Comparison of ENCODE assay signal across 28 mouse cellular contexts in genomic region chr3:35994552-35995531, GRCm38 (mm10). TPM values are rescaled to one million over a fixed set of nuclear protein-coding genes. Genes with fewer than 3 reads are reported as not detected.
DNase-seq lines count a peak whose midpoint lies in the region; ATAC-seq lines count a peak whose summit lies in the region.
"Had no signal": no experiment of that assay in that cellular context is flagged by ENCODE, and none has a peak within 500 bp of the region (broad histone marks: within the 10 kb centered on the region; RNA-seq: fewer than 3 reads in every experiment).

No protein-coding gene starts in this region.

- peak; percentile 54; the same call in 1 of the 2 replicates for ATAC-seq in heart, embryonic 14.5 days (ENCODE audit: insufficient number of reproducible peaks, insufficient read depth, low FRiP score, low read depth)
- 0 out of 2 replicates have a peak, but pooled peaks have one; percentile 20 for ATAC-seq in megakaryocyte progenitor cell, adult 5-6 weeks (replicated peaks; ENCODE audit: poor library complexity)
- ATAC-seq: liver, postnatal 0 days had no signal

- H3K27me3 ChIP-seq in heart, embryonic 14.5 days (ENCODE audit: control insufficient read depth, insufficient read depth, low read length): no peaks in the 10 kb centered on the region
- no peaks in the 10 kb centered on the region for H3K27me3 ChIP-seq in forebrain, embryonic 10.5 days (ENCODE audit: poor library complexity, severe bottlenecking)
- H3K27me3 ChIP-seq: embryonic facial prominence, embryonic 15.5 days; hindbrain, embryonic 12.5 days; limb, embryonic 13.5 days; neural tube, embryonic 13.5 days had no signal

- 0 out of 2 replicates have a peak overlapping the region, but pooled peaks have one; percentile 1 for H3K4me2 ChIP-seq in heart, embryonic 14.5 days (ENCODE audit: low read length)
- H3K4me2 ChIP-seq: embryonic facial prominence, embryonic 15.5 days; hindbrain, embryonic 12.5 days; limb, embryonic 13.5 days; neural tube, embryonic 13.5 days had no signal

- H3K4me3 ChIP-seq in heart, embryonic 14.5 days (ENCODE audit: control insufficient read depth in 1 of 2, insufficient read depth in 1 of 2, low read depth in 1 of 2, low read length in 2 of 2): no peak overlapping the region
- H3K4me3 ChIP-seq in forebrain, embryonic 10.5 days: no peak overlapping the region
- H3K4me3 ChIP-seq: embryonic facial prominence, embryonic 15.5 days; gastrocnemius, adult 2 months; hindbrain, embryonic 12.5 days; limb, embryonic 13.5 days; neural tube, embryonic 13.5 days had no signal

- no peak for DNase-seq in heart, postnatal 4 days
- DNase-seq in ES-CJ7 (ENCODE audit: low read depth, low spot score) (peak; percentile 17), ZHBTc4 (ENCODE audit: low read depth, low spot score) (peak; percentile 52)
- no peak for DNase-seq in forebrain, embryonic 10.5 days (ENCODE audit: extremely low spot score, low spot score)
- DNase-seq in urinary bladder, postnatal 4 days (ENCODE audit: low spot score in 2 of 2): no peak
- DNase-seq: adrenal gland, postnatal 25 days; cerebellum, adult 11-12 months; cerebellum, postnatal 14 days; embryo, embryonic 11 days; gastrocnemius, adult 2 months; layer of hippocampus, postnatal 36 days; liver, postnatal 0 days; lung, postnatal 10 days; midbrain, embryonic 14.5 days; right cerebral cortex, postnatal 14 days; spleen, adult 18-20 months had no signal

- H3K36me3 ChIP-seq in heart, embryonic 14.5 days (ENCODE audit: control insufficient read depth, insufficient read depth, low read length): peaks cover 34% of the 10 kb centered on the region
- peaks cover 40% of the 10 kb centered on the region for H3K36me3 ChIP-seq in forebrain, embryonic 10.5 days (replicated peaks)

- no peak overlapping the region for H3K9ac ChIP-seq in heart, embryonic 14.5 days (ENCODE audit: low read length)
- H3K9ac ChIP-seq: embryonic facial prominence, embryonic 15.5 days; hindbrain, embryonic 12.5 days; limb, embryonic 13.5 days; liver, postnatal 0 days; neural tube, embryonic 13.5 days had no signal

- peak overlapping the region; percentile 56 to 59 for H3K27ac ChIP-seq in heart, embryonic 14.5 days (replicated peaks in 1 of 2; ENCODE audit: control insufficient read depth in 1 of 2, insufficient read depth in 1 of 2, low read depth in 2 of 2, low read length in 2 of 2)
- no peak overlapping the region for H3K27ac ChIP-seq in forebrain, embryonic 10.5 days
- H3K27ac ChIP-seq: embryonic facial prominence, embryonic 15.5 days; gastrocnemius, adult 2 months; hindbrain, embryonic 12.5 days; limb, embryonic 13.5 days; neural tube, embryonic 13.5 days had no signal

- no peaks in the 10 kb centered on the region for H3K9me3 ChIP-seq in heart, embryonic 14.5 days (ENCODE audit: control insufficient read depth, low read length)
- no peaks in the 10 kb centered on the region for H3K9me3 ChIP-seq in forebrain, embryonic 10.5 days
- H3K9me3 ChIP-seq: embryonic facial prominence, embryonic 15.5 days; hindbrain, embryonic 12.5 days; limb, embryonic 13.5 days; neural tube, embryonic 13.5 days had no signal

- 44% methylated on average over 11 of the region's 11 CpGs for WGBS in heart, embryonic 14.5 days
- WGBS in forebrain, embryonic 10.5 days: 59% methylated on average over 11 of the region's 11 CpGs

- peaks cover 13 to 16% of the 10 kb centered on the region in 2 experiments; a peak in 3 of 4 replicates for H3K4me1 ChIP-seq in heart, embryonic 14.5 days (ENCODE audit: control insufficient read depth in 2 of 2, insufficient read depth in 2 of 2, low read length in 2 of 2)
- peaks cover 17% of the 10 kb centered on the region for H3K4me1 ChIP-seq in forebrain, embryonic 10.5 days

RNA-seq across cellular contexts. Expression of gene Mccc1, which starts 5.6 kb away (rescaled TPM):
- 58.9 and 63.8 TPM in 2 replicates for polyA plus RNA-seq in heart, embryonic 14.5 days (2014; fragmentation: Nextera tagmentation; extraction: Ambion mirVana)
- 10 to 100 TPM; 41.1 to 45.5 TPM for total RNA-seq in heart, postnatal 4 days (2021)
- total RNA-seq in megakaryocyte progenitor cell, adult 5-6 weeks (2015): 23.9 and 30.8 TPM in 2 replicates
- 12.8 and 17.8 TPM in 2 replicates for total RNA-seq in megakaryocyte progenitor cell, adult 5-6 weeks (2017)
- 37.9 and 38.6 TPM in 2 replicates for polyA plus RNA-seq in forebrain, embryonic 10.5 days (2016; fragmentation: Nextera tagmentation; extraction: Ambion mirVana)

RNA-seq across cellular contexts. Expression of gene Dcun1d1, which starts 57.6 kb away (rescaled TPM):
- polyA plus RNA-seq in heart, embryonic 14.5 days (2014; fragmentation: Nextera tagmentation; extraction: Ambion mirVana): 81.2 and 86.0 TPM in 2 replicates
- total RNA-seq in heart, postnatal 4 days (2021): 10 to 100 TPM; 68.5 to 75.9 TPM
- total RNA-seq in megakaryocyte progenitor cell, adult 5-6 weeks (2015): 134 and 137 TPM in 2 replicates
- 145 and 219 TPM in 2 replicates for total RNA-seq in megakaryocyte progenitor cell, adult 5-6 weeks (2017)
- polyA plus RNA-seq in forebrain, embryonic 10.5 days (2016; fragmentation: Nextera tagmentation; extraction: Ambion mirVana): 111 and 117 TPM in 2 replicates

RNA-seq across cellular contexts. Expression of gene Ccdc144b, which starts 58.5 kb away (rescaled TPM):
- 0.09 and 0.26 TPM in 2 replicates for polyA plus RNA-seq in heart, embryonic 14.5 days (2014; fragmentation: Nextera tagmentation; extraction: Ambion mirVana)
- not detected for total RNA-seq in heart, postnatal 4 days (2021)
- total RNA-seq in megakaryocyte progenitor cell, adult 5-6 weeks (2015): not detected in 2 replicates
- total RNA-seq in megakaryocyte progenitor cell, adult 5-6 weeks (2017): not detected in 2 replicates
- not detected in 2 replicates for polyA plus RNA-seq in forebrain, embryonic 10.5 days (2016; fragmentation: Nextera tagmentation; extraction: Ambion mirVana)
- total RNA-seq: ES-E14; gastrocnemius, adult 2 months; layer of hippocampus, adult 18-20 months; layer of hippocampus, postnatal 36 days; left cerebral cortex, postnatal 14 days had no signal
- polyA plus RNA-seq: C2C12; embryonic facial prominence, embryonic 15.5 days; forebrain, embryonic 11.5 days; hindbrain, embryonic 12.5 days; kidney, embryonic 14.5 days; liver, postnatal 0 days; midbrain, embryonic 14.5 days; neural tube, embryonic 13.5 days had no signal

Comparison
In these comparisons a context has a peak if more than half of its experiments do, and no peak if none do; other contexts are left out.
1. DNase-seq: peak in ES-CJ7 (single experiment) and ZHBTc4 (single experiment); none in heart, postnatal 4 days (single experiment), forebrain, embryonic 10.5 days (single experiment) and urinary bladder, postnatal 4 days (0 of 2).